Mouse (Mus musculus) adipose tissue, adult 10 weeks (tissue): Measurements from ENCODE around the gene A730046J19Rik. TPM values are rescaled to one million over a fixed set of nuclear protein-coding genes. Genes with fewer than 3 reads are reported as not detected.

Experiments used
- polyA plus RNA-seq: library from polyadenylated mRNA; stranded (reverse); fragments of 350-450 nt; fragmentation: Illumina TruSeq; extraction: RNeasy Lipid Tissue Mini Kit (QIAGEN cat#74804); gene quantifications from one replicate; pipeline ENCODE4 v1.2.3, GENCODE M21; 2014; ENCODE audit warnings: low read depth, low replicate concordance

Gene A730046J19Rik
- polyA plus RNA-seq: 0.60 TPM

GRCm38 (mm10) chrX:144153523-144153922, at the start of gene A730046J19Rik:
A730046J19Rik (plus strand) TSS chrX:144153695.

Other genes starting within 250 kb of the A730046J19Rik start
- gene Dcx, start 220.4 kb upstream of the A730046J19Rik start, polyA plus RNA-seq: 0.04 TPM
- 7.2 TPM for gene Alg13, start 164.1 kb downstream of the A730046J19Rik start, polyA plus RNA-seq